Mouse (Mus musculus) embryonic facial prominence, embryonic 13.5 days (tissue): ENCODE measurements around the gene Ganc. TPM values are rescaled to one million over a fixed set of nuclear protein-coding genes. Genes with fewer than 3 reads are reported as not detected.

Source experiments
- ATAC-seq: fragments of 200-750 bp; cut with Nextera tagmentation; 2 replicates; pipeline ENCODE4 v1.8.0; 2017; ENCODE audit warnings: low read depth; ENCODE audit not compliant: insufficient number of reproducible peaks, insufficient read depth, low FRiP score, low TSS enrichment
- H3K27ac ChIP-seq: fragments of 300-500 bp; sonication (generic); 2 replicates; pipeline ENCODE4 v1.5.1; 2015; ENCODE audit warnings: moderate library complexity, mild to moderate bottlenecking, inconsistent platforms
- H3K27me3 ChIP-seq: fragments of 300-500 bp; sonication (generic); 2 replicates; pipeline ENCODE4 v1.6.1; 2015; ENCODE audit warnings: mild to moderate bottlenecking, inconsistent platforms
- H3K36me3 ChIP-seq: fragments of 300-500 bp; sonication (generic); 2 replicates; pipeline ENCODE4 v1.6.1; 2015; ENCODE audit warnings: mild to moderate bottlenecking, inconsistent platforms
- H3K4me1 ChIP-seq: fragments of 300-500 bp; sonication (generic); 2 replicates; pipeline ENCODE4 v1.6.1; 2015; ENCODE audit warnings: inconsistent platforms
- H3K4me2 ChIP-seq: fragments of 300-500 bp; sonication (generic); 2 replicates; pipeline ENCODE4 v1.6.1; 2015; ENCODE audit warnings: moderate library complexity, mild to moderate bottlenecking, inconsistent platforms
- H3K4me3 ChIP-seq: fragments of 300-500 bp; sonication (generic); 2 replicates; pipeline ENCODE4 v1.5.1; 2015; ENCODE audit warnings: mild to moderate bottlenecking, inconsistent platforms
- H3K9ac ChIP-seq: fragments of 300-500 bp; sonication (generic); 2 replicates; pipeline ENCODE4 v1.6.1; 2015; ENCODE audit warnings: mild to moderate bottlenecking, inconsistent platforms
- H3K9me3 ChIP-seq: fragments of 300-500 bp; sonication (generic); 2 replicates; pipeline ENCODE4 v1.6.1; 2016; ENCODE audit warnings: inconsistent platforms
- WGBS: fragments of 180-500 bp; shearing (Covaris S2); methylation state at CpG from one replicate; pipeline ENCODE4 v1.1.7; 2015; ENCODE audit warnings: mixed read lengths; 5-methylcytosine and 5-hydroxymethylcytosine counted together
- polyA plus RNA-seq: library from polyadenylated mRNA; unstranded; fragments of >200 nt; fragmentation: Nextera tagmentation; extraction: Ambion mirVana; gene quantifications from 2 replicates; pipeline ENCODE4 v1.2.1, GENCODE M21; 2015

Gene Ganc
- polyA plus RNA-seq, 1 experiment from 2014 or later, result 8.6 TPM

- H3K9me3 ChIP-seq, result peaks cover 4% of the 10 kb centered on the region; the same call in 1 of the 2 replicates
- 1% methylated on average over 34 of the region's 34 CpGs for WGBS
- H3K4me1 ChIP-seq, result peaks cover 15% of the 10 kb centered on the region
- H3K36me3 ChIP-seq, result no peaks in the 10 kb centered on the region
- H3K4me2 ChIP-seq, result peak within 1 kb of the TSS; percentile 80
- no peaks in the 10 kb centered on the region for H3K27me3 ChIP-seq
- peak within 1 kb of the TSS; percentile 94 for H3K27ac ChIP-seq
- H3K4me3 ChIP-seq, result peak within 1 kb of the TSS; percentile 68
- peak; percentile 99 for ATAC-seq
- H3K9ac ChIP-seq, result peak within 1 kb of the TSS; percentile 80
Observed at GRCm38 (mm10) chr2:120403986-120404822, 508 bp downstream of the Ganc start, which contains the start of gene Tmem87a. TSS of gene Tmem87a (minus strand) at chr2:120404113.

GRCm38 (mm10) chr2:120404823-120405765 is 1.4 kb downstream of the Ganc start:
- 36% methylated on average over 14 of the region's 14 CpGs for WGBS
- Histone ChIP-seq H3K9me3 (peaks cover 4% of the 10 kb centered on the region; the same call in 1 of the 2 replicates), H3K36me3 (no peaks in the 10 kb centered on the region), H3K4me2 (peak overlapping the region; percentile 80), H3K4me1 (peaks cover 15% of the 10 kb centered on the region), H3K4me3 (peak overlapping the region; percentile 68), H3K27ac (peak overlapping the region; percentile 94), H3K27me3 (no peaks in the 10 kb centered on the region), H3K9ac (peak overlapping the region; percentile 80)
- ATAC-seq, result no peak

GRCm38 (mm10) chr2:120411096-120411628 is 7.5 kb downstream of the Ganc start:
- no peak for ATAC-seq
- WGBS, result 91% methylated on average over 3 of the region's 3 CpGs
- no peak overlapping the region for H3K4me3 ChIP-seq

GRCm38 (mm10) chr2:120414113-120414512 is 10.4 kb downstream of the Ganc start:
- H3K27me3 ChIP-seq, result no peaks in the 10 kb centered on the region
- no peak overlapping the region for H3K4me3 ChIP-seq
- no peak overlapping the region for H3K4me2 ChIP-seq
- no peaks in the 10 kb centered on the region for H3K4me1 ChIP-seq
- H3K36me3 ChIP-seq, result no peaks in the 10 kb centered on the region
- no peak for ATAC-seq
- no peak overlapping the region for H3K27ac ChIP-seq
- no peaks in the 10 kb centered on the region for H3K9me3 ChIP-seq
- no peak overlapping the region for H3K9ac ChIP-seq

More at GRCm38 (mm10) chr2:120411096-120411628, 7.5 kb downstream of the Ganc start:
- Histone ChIP-seq H3K9me3 (peaks cover 4% of the 10 kb centered on the region; the same call in 1 of the 2 replicates), H3K9ac (no peak overlapping the region), H3K27ac (no peak overlapping the region), H3K4me2 (no peak overlapping the region), H3K36me3 (no peaks in the 10 kb centered on the region), H3K4me1 (no peaks in the 10 kb centered on the region), H3K27me3 (no peaks in the 10 kb centered on the region)

GRCm38 (mm10) chr2:120414738-120415414 is 11.2 kb downstream of the Ganc start:
- H3K27me3 ChIP-seq, result no peaks in the 10 kb centered on the region
- H3K9ac ChIP-seq, result no peak overlapping the region
- H3K27ac ChIP-seq, result no peak overlapping the region
- H3K4me2 ChIP-seq, result no peak overlapping the region
- H3K4me3 ChIP-seq, result no peak overlapping the region
- no peaks in the 10 kb centered on the region for H3K4me1 ChIP-seq
- H3K9me3 ChIP-seq, result no peaks in the 10 kb centered on the region
- no peak for ATAC-seq
- 58% methylated on average over 1 of the region's 1 CpGs for WGBS
- no peaks in the 10 kb centered on the region for H3K36me3 ChIP-seq

- Histone ChIP-seq H3K27ac (no peak overlapping the region), H3K9ac (no peak overlapping the region), H3K4me3 (no peak overlapping the region), H3K4me1 (no peaks in the 10 kb centered on the region), H3K27me3 (no peaks in the 10 kb centered on the region), H3K4me2 (no peak overlapping the region), H3K36me3 (no peaks in the 10 kb centered on the region), H3K9me3 (no peaks in the 10 kb centered on the region)
- ATAC-seq, result no peak
- 76% methylated on average over 5 of the region's 5 CpGs for WGBS
Observed at GRCm38 (mm10) chr2:120424386-120424785, 20.7 kb downstream of the Ganc start.

- H3K27ac ChIP-seq, result no peak overlapping the region
- no peak for ATAC-seq
- H3K9me3 ChIP-seq, result no peaks in the 10 kb centered on the region
- H3K27me3 ChIP-seq, result no peaks in the 10 kb centered on the region
- 91% methylated on average over 1 of the region's 1 CpGs for WGBS
- H3K4me2 ChIP-seq, result no peak overlapping the region
- H3K9ac ChIP-seq, result no peak overlapping the region
- H3K4me1 ChIP-seq, result no peaks in the 10 kb centered on the region
- H3K36me3 ChIP-seq, result no peaks in the 10 kb centered on the region
- H3K4me3 ChIP-seq, result no peak overlapping the region
Observed at GRCm38 (mm10) chr2:120444486-120444885, 40.8 kb downstream of the Ganc start.

GRCm38 (mm10) chr2:120446373-120446772 is 42.7 kb downstream of the Ganc start:
- Histone ChIP-seq H3K9ac (no peak overlapping the region), H3K27me3 (no peaks in the 10 kb centered on the region), H3K4me2 (no peak overlapping the region), H3K9me3 (no peaks in the 10 kb centered on the region), H3K36me3 (no peaks in the 10 kb centered on the region), H3K27ac (no peak overlapping the region), H3K4me3 (no peak overlapping the region), H3K4me1 (no peaks in the 10 kb centered on the region)
- 74% methylated on average over 10 of the region's 10 CpGs for WGBS
- no peak for ATAC-seq

- H3K4me3 ChIP-seq, result no peak overlapping the region
- H3K9ac ChIP-seq, result no peak overlapping the region
- no peaks in the 10 kb centered on the region for H3K36me3 ChIP-seq
- no peak for ATAC-seq
- H3K4me2 ChIP-seq, result no peak overlapping the region
- H3K4me1 ChIP-seq, result no peaks in the 10 kb centered on the region
- H3K27ac ChIP-seq, result no peak overlapping the region
- H3K27me3 ChIP-seq, result no peaks in the 10 kb centered on the region
- H3K9me3 ChIP-seq, result no peaks in the 10 kb centered on the region
- 94% methylated on average over 1 of the region's 1 CpGs for WGBS
Observed at GRCm38 (mm10) chr2:120447306-120447705, 43.6 kb downstream of the Ganc start.

- H3K27me3 ChIP-seq, result no peaks in the 10 kb centered on the region
- WGBS, result 75% methylated on average over 6 of the region's 6 CpGs
- no peak overlapping the region for H3K9ac ChIP-seq
- H3K4me1 ChIP-seq, result no peaks in the 10 kb centered on the region; the same call in 1 of the 2 replicates
- H3K27ac ChIP-seq, result no peak overlapping the region
- H3K4me3 ChIP-seq, result no peak overlapping the region
- H3K4me2 ChIP-seq, result no peak overlapping the region
- H3K9me3 ChIP-seq, result no peaks in the 10 kb centered on the region
- peaks cover 3% of the 10 kb centered on the region; the same call in 1 of the 2 replicates for H3K36me3 ChIP-seq
- no peak for ATAC-seq
Observed at GRCm38 (mm10) chr2:120450724-120451123, 47.0 kb downstream of the Ganc start.

GRCm38 (mm10) chr2:120452600-120452999 is 48.9 kb downstream of the Ganc start:
- Histone ChIP-seq H3K9me3 (no peaks in the 10 kb centered on the region), H3K4me3 (no peak overlapping the region), H3K4me2 (no peak overlapping the region), H3K36me3 (peaks cover 3% of the 10 kb centered on the region; the same call in 1 of the 2 replicates), H3K27me3 (no peaks in the 10 kb centered on the region), H3K27ac (no peak overlapping the region), H3K4me1 (no peaks in the 10 kb centered on the region; the same call in 1 of the 2 replicates), H3K9ac (no peak overlapping the region)
- ATAC-seq, result no peak
- 79% methylated on average over 4 of the region's 4 CpGs for WGBS
